Mouse (Mus musculus) heart, adult 2 months (tissue): ENCODE measurements at regions not wholly inside any gene's neighbourhood (a gene's known extent, or its start where the extent isn't known, plus 50 kb on each side); places are given as distances from the start of the nearest gene placed in this dataset.

Source experiments
- DNase-seq, 2 experiments: peaks; one replicate each; pipeline ENCODE4 v3.0.0; 2021
- H3K27ac ChIP-seq: fragments of 200-600 bp; 2 replicates; pipeline ENCODE4 v1.8.1; 2022
- H3K27me3 ChIP-seq: fragments of 200-500 bp; 2 replicates; pipeline ENCODE4 v1.6.1; 2012; ENCODE audit warnings: mild to moderate bottlenecking, low read length, inconsistent platforms, mixed read lengths; ENCODE audit not compliant: control insufficient read depth, insufficient read depth
- H3K36me3 ChIP-seq: fragments of 200-500 bp; 2 replicates; pipeline ENCODE4 v1.6.1; 2012; ENCODE audit warnings: low read length, inconsistent platforms; ENCODE audit not compliant: control insufficient read depth, insufficient read depth
- H3K4me1 ChIP-seq: fragments of 200-500 bp; 2 replicates; pipeline ENCODE4 v1.6.1; 2011; ENCODE audit warnings: low read length; ENCODE audit not compliant: control insufficient read depth, insufficient read depth
- H3K4me3 ChIP-seq: fragments of 200-600 bp; 2 replicates; pipeline ENCODE4 v1.8.1; 2022
- H3K79me2 ChIP-seq: fragments of 200-500 bp; replicated peaks from 2 replicates; pipeline ENCODE4 v1.6.1; 2012; ENCODE audit warnings: mild to moderate bottlenecking, inconsistent platforms, low read length, moderate library complexity, mixed read lengths; ENCODE audit not compliant: control insufficient read depth, insufficient read depth
- H3K9ac ChIP-seq: fragments of 200-500 bp; 2 replicates; pipeline ENCODE4 v1.6.1; 2012; ENCODE audit warnings: low read depth, mild to moderate bottlenecking, control low read depth, inconsistent platforms, low read length, mixed read lengths
- CTCF ChIP-seq: fragments of 200-600 bp; IDR thresholded peaks from 2 replicates; pipeline ENCODE4 v1.8.1; 2022; ENCODE audit warnings: antibody characterized with exemption, mild to moderate bottlenecking, moderate library complexity
- EP300 ChIP-seq: fragments of 200-500 bp; IDR thresholded peaks from 2 replicates; pipeline ENCODE4 v1.6.1; 2011; ENCODE audit warnings: low read depth, low read length, control low read depth; ENCODE audit not compliant: insufficient read depth
- POLR2A ChIP-seq: fragments of 200-500 bp; IDR thresholded peaks from 2 replicates; pipeline ENCODE4 v1.6.1; 2011; ENCODE audit warnings: mild to moderate bottlenecking, low read depth, low read length, control low read depth; ENCODE audit not compliant: insufficient read depth
- WGBS: fragments of 180-500 bp; shearing (Covaris S2); methylation state at CpG from one replicate; pipeline ENCODE4 v1.1.7; 2018; 5-methylcytosine and 5-hydroxymethylcytosine counted together
- intact Hi-C: fragments of 180-260 bp; cut with DNase I; formaldehyde crosslinking; loops from one replicate; pipeline ENCODE4 v1.15.1; 2025

- intact Hi-C loops: no loop called here
- no peak for DNase-seq
- Histone ChIP-seq H3K4me3 (no peak overlapping the region), H3K36me3 (no peaks in the 10 kb centered on the region), H3K4me1 (no peaks in the 10 kb centered on the region), H3K9ac (no peak overlapping the region), H3K79me2 (no peaks in the 10 kb centered on the region), H3K27me3 (no peaks in the 10 kb centered on the region), H3K27ac (no peak overlapping the region)
- TF ChIP-seq POLR2A: no peak
- peak; percentile 37 for TF ChIP-seq CTCF
- WGBS: 50% methylated on average over 1 of the region's 1 CpGs
These were observed 415.7 kb downstream of the Htr1b start for GRCm38 (mm10) chr9:81217938-81218337.

- DNase-seq: no peak
- WGBS: 43% methylated on average over 5 of the region's 5 CpGs
- no peak for TF ChIP-seq CTCF
- TF ChIP-seq POLR2A: no peak
- no peak for TF ChIP-seq EP300
- intact Hi-C loops: no loop called here
- no peaks in the 10 kb centered on the region for H3K36me3 ChIP-seq
- H3K79me2 ChIP-seq: no peaks in the 10 kb centered on the region
- no peak overlapping the region for H3K4me3 ChIP-seq
- H3K4me1 ChIP-seq: no peaks in the 10 kb centered on the region
- no peaks in the 10 kb centered on the region for H3K27me3 ChIP-seq
- no peak overlapping the region for H3K9ac ChIP-seq
- no peak overlapping the region for H3K27ac ChIP-seq
These were observed 418.0 kb downstream of the Htr1b start for GRCm38 (mm10) chr9:81215601-81216141.

- no peak overlapping the region for H3K27ac ChIP-seq
- no peak overlapping the region for H3K4me3 ChIP-seq
- H3K4me1 ChIP-seq: no peaks in the 10 kb centered on the region
- WGBS: 48% methylated on average over 5 of the region's 5 CpGs
- no peak for DNase-seq
- no peak overlapping the region for H3K9ac ChIP-seq
- no peaks in the 10 kb centered on the region for H3K27me3 ChIP-seq
- intact Hi-C loops: no loop called here
- TF ChIP-seq POLR2A: no peak
- no peak for TF ChIP-seq CTCF
- TF ChIP-seq EP300: no peak
- no peaks in the 10 kb centered on the region for H3K36me3 ChIP-seq
- H3K79me2 ChIP-seq: no peaks in the 10 kb centered on the region
These were observed 418.9 kb downstream of the Htr1b start for GRCm38 (mm10) chr9:81214692-81215091.

DNA sequence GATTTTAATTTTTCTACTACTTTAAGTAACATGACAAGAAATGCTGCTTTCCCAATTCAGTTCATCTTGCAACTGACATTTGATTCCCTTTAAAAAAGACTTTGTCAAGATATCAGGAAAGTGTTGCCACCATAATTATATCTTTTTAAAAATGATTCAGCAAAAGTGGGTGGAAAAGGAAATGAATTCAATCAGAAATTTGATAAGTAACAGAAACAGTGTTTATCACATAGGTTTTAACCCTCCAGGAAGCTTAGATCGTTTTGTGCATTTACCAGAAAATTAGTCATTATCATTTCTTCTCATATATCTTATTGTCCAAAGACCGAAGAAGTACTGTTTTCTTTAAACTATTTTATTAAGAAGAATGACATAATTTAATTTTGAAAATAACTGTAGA is 441.0 kb downstream of the Htr1b start:
- Histone ChIP-seq H3K4me3 (no peak overlapping the region), H3K27me3 (no peaks in the 10 kb centered on the region), H3K4me1 (no peaks in the 10 kb centered on the region), H3K36me3 (no peaks in the 10 kb centered on the region), H3K9ac (no peak overlapping the region), H3K79me2 (no peaks in the 10 kb centered on the region), H3K27ac (no peak overlapping the region)
- no peak for DNase-seq
- WGBS: 52% methylated on average over 2 of the region's 2 CpGs
- intact Hi-C loops: no loop called here
- no peak for TF ChIP-seq CTCF
- no peak for TF ChIP-seq EP300
